Mouse (Mus musculus): ENCODE measurements around the gene Ugt1a7c. TPM values are rescaled to one million over a fixed set of nuclear protein-coding genes. Genes with fewer than 3 reads are reported as not detected.

The Ugt1a7c gene
- polyA plus RNA-seq, 1 experiment from 2014 or later = 3.0 TPM

Other genes starting within 250 kb of the Ugt1a7c start
- 9.8 and 11.9 TPM in 2 replicates for gene Dgkd, start 241.8 kb upstream of the Ugt1a7c start, polyA plus RNA-seq (2015; fragmentation: Nextera tagmentation; extraction: Ambion mirVana)
- 8.7 and 10.0 TPM in 2 replicates for gene Usp40, start 86.5 kb upstream of the Ugt1a7c start, polyA plus RNA-seq (2015; fragmentation: Nextera tagmentation; extraction: Ambion mirVana)
- gene Ugt1a10, start 39.7 kb upstream of the Ugt1a7c start, polyA plus RNA-seq (2015; fragmentation: Nextera tagmentation; extraction: Ambion mirVana) = 0.14 and 0.20 TPM in 2 replicates
- 0.11 and 0.44 TPM in 2 replicates for gene Ugt1a9, start 24.3 kb upstream of the Ugt1a7c start, polyA plus RNA-seq (2015; fragmentation: Nextera tagmentation; extraction: Ambion mirVana)
- gene Ugt1a8, start 7.2 kb upstream of the Ugt1a7c start, polyA plus RNA-seq (2015; fragmentation: Nextera tagmentation; extraction: Ambion mirVana) = not detected in 2 replicates
- 18.7 and 20.1 TPM in 2 replicates for gene Ugt1a6b, start 8.2 kb downstream of the Ugt1a7c start, polyA plus RNA-seq (2015; fragmentation: Nextera tagmentation; extraction: Ambion mirVana)
- 21.1 and 21.8 TPM in 2 replicates for gene Ugt1a6a, start 39.7 kb downstream of the Ugt1a7c start, polyA plus RNA-seq (2015; fragmentation: Nextera tagmentation; extraction: Ambion mirVana)
- 0.05 TPM in 1 of 2 replicates, not detected in the other for gene Ugt1a5, start 71.0 kb downstream of the Ugt1a7c start, polyA plus RNA-seq (2015; fragmentation: Nextera tagmentation; extraction: Ambion mirVana)
- gene Ugt1a2, start 105.5 kb downstream of the Ugt1a7c start, polyA plus RNA-seq (2015; fragmentation: Nextera tagmentation; extraction: Ambion mirVana) = 0.11 and 0.17 TPM in 2 replicates
- gene Dnajb3, start 110.7 kb downstream of the Ugt1a7c start, polyA plus RNA-seq (2015; fragmentation: Nextera tagmentation; extraction: Ambion mirVana) = 7.7 and 9.4 TPM in 2 replicates
- gene Ugt1a1, start 116.9 kb downstream of the Ugt1a7c start, polyA plus RNA-seq (2015; fragmentation: Nextera tagmentation; extraction: Ambion mirVana) = 0.11 and 0.21 TPM in 2 replicates
- 0.54 and 0.61 TPM in 2 replicates for gene Mroh2a, start 131.9 kb downstream of the Ugt1a7c start, polyA plus RNA-seq (2015; fragmentation: Nextera tagmentation; extraction: Ambion mirVana)
- 69.3 and 71.4 TPM in 2 replicates for gene Hjurp, start 182.6 kb downstream of the Ugt1a7c start, polyA plus RNA-seq (2015; fragmentation: Nextera tagmentation; extraction: Ambion mirVana)
- not detected in 2 replicates for gene Trpm8, start 182.6 kb downstream of the Ugt1a7c start, polyA plus RNA-seq (2015; fragmentation: Nextera tagmentation; extraction: Ambion mirVana)

Data from liver, embryonic 16.5 days (tissue).